Mouse (Mus musculus): ENCODE data around the gene Tmem234.
"Not testable (repeated sequence)": the region's sequence is repeated elsewhere in the genome, so short reads cannot be mapped to it uniquely, and the experiment has no call there.

Gene Tmem234

DNA sequence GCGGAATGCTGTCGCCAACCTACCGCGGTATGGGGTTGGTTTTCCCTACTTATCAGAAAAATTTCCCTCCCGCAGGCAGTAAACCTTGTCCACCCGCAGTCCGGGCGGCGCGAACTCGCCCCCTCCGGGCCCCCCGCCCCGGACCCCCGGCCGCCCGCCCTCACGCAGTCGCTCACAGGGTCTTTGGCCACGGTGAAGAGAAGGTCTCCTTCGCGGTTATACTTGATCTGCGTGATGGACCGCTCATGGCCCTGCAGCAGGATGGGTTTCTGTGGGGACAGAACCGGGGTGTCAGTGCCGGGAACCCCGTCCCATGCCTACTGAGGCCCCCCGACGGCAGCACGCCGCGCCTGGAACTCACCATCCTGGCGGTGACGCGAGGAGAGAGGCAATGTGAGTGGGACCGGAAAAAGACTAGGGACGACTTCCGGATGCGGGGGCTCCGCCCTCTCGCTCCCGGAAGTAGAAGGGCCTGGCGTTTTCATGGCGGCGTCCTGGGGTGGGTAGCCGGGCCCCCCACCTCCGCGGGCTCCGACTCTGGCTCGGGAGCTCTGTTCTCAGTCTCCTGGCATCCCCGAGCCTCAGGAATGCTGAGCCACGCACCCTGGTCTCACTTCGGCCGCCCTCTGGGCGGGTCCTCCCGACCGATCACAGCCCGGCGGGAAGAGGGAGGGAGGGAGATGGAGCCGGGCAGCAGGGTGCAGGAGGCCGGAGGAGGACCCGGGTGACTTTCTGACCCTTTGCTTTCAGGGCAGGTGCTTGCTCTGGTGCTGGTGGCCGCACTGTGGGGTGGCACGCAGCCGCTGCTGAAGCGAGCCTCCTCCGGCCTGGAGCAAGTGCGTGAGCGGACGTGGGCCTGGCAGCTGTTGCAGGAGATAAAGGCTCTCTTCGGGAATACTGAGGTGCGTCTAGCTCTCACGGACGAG, at the start of gene Tmem234, which contains the start of gene Eif3i:
TSS of gene Tmem234 (plus strand) at position 436 of the 926 bp plus-strand sequence.
TSS of gene Eif3i (minus strand) at position 416 of the 926 bp plus-strand sequence.
- peak; percentile 90 for DNase-seq (ENCODE audit: low spot score)

DNA sequence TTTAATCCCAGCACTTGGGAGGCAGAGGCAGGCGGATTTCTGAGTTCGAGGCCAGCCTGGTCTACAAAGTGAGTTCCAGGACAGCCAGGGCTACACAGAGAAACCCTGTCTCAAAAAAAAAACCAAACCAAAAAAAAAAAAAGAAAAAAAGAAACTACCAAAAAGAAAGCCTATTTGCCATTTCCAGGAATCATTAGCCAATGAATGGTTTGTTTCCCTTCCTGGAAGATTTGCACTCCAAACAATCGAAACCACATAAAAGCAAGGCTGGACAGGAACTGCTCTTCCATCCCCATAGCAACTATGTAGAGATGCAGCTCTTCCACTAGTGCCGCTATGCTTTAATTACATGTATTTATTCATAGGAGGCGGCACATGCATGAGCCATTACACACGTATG, 46.0 kb upstream of the Tmem234 start:
- not testable (repeated sequence) for DNase-seq (ENCODE audit: low spot score)

DNA sequence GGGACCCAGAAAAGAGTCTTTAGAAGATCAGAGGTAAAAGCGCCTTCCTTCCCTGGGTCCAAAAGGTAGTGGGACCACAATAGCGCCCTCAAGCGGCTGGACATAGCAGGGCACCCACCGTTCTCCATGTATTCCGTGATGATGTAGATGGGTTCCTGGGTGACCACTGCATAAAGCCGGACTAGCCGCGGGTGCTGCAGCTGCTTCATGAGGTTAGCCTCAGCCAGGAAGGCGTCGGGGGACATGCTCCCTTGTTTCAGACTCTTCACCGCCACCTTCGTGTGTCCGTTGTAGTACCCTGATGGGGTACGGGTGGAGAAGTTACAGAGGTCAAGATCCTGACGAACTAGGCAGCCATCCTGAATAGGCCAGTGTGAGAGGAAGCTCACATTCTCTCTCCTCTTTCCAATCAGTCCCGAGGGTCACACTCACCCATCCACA, 45.0 kb upstream of the Tmem234 start:
- DNase-seq (ENCODE audit: low spot score): no peak

DNA sequence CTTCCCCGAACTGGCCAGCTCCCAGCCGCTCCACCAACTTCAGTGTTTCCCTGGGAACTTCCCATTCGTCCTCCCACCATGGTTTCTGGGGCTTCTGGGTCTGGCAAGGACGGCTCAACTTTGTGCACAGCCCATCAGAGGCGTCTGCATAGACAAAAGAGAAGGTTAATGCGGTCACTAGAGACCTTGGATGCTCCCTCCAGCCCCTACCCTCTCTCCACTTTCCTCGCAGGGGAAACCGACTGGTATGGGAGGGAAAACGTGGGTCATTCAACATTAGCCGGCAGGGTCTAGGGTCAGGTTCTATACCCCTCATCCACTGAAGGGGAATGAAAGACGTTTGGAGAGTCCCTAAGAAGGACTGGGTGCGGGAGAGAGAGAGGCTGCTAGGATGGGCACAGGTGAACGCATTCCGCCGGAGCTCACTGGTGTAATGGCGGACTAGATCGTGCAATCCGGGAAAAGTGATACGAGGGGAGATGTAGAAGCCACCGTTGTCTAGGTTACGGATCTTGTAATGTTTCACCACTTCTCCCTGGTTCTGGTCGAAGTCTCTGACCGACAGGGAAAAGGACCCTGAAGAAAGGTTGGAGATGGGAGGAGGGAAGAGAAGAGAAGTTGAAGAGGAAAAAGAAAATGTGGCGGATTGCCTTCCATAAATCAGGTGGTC, 44.5 kb upstream of the Tmem234 start:
- no peak for DNase-seq (ENCODE audit: low spot score)

DNA sequence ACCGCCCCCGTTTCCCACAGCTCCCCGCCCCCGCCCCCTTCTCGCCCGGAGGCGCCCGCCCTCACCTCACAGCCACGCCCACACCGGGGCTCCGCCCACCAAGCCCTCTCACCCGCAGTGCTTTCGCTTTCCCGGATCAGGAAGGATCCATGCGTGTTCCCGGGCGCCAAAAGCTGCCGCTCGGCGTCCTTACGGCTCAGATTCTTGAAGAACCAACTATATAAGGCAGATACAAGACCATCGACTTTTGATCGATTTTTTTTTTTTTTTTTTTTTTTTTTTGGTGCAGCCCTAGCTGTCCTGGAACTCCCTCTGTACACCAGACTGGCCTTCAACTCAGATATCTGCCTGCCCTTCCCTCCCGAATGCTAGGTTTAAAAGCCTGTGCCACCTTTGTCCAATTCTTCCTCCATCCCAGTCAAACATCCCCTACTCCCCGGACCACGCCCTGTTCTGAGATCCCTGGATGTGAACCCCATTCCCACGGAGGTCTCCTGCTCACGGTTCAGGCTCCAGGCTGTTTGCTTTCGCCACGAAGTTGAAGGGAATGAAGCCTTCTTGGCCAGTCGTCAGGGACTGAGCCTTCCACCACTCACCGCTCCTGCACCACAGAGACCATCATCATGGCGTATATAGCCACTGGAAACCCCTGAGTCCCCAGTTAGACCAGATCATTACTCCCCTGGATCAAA, 43.8 kb upstream of the Tmem234 start:
- DNase-seq (ENCODE audit: low spot score): peak; percentile 70

DNA sequence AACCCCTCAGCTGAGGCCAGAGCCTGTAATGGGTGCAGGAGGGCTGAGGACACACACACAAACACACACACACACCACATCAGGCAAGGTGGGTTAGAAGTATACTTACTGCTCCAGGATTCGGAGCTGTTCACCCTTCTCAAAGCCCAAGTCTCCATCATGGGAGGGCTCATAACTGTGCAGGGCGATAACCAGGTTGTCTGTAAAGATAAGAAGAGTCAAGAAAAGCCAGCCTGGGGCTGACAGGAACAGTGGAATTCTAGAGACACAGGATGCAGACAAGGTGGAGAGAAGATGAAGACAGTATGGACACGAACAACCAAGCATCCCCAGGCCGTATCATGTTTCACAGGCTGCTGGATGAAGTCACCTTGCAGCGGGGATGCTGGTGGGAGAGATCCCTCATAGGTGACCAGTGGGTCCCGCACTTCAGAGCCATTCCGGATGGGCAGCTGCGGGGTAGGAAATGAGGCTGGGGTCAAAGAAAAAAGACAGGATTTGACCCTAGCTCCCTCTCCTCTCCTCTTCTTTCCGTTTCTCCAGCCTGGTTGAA, 43.1 kb upstream of the Tmem234 start:
- no peak for DNase-seq (ENCODE audit: low spot score)

DNA sequence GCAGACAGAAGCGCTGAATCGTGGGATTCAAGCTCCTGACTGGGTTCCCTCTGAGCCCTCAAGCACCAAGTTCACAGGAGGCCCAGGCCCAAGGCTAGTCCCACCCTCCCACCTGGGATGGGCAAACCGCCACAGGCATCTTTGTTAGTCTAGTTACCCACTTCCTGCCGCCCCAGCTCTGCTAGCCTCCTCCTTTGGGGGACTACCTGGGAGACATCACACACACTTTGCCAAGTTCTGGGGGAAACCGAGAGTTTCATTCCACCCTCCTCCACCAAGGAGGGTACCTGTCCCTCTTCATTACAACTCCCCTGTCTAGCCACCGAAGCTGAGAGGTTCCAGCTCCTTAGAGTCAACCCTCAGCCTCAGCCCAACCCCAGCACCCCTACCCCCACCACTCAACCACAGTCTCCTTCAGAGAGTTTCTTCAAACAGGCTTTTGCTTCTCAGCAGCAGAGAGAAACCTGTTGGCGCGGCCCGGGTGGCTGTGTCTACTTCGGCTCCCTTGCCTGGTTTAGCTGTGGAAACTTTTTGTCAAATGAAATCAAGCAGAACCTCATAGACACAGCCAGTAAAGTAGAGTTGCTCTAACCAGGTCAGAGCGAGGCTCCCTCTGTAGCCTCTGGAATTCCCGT, 42.0 kb upstream of the Tmem234 start:
- DNase-seq (ENCODE audit: low spot score): peak; percentile 91

DNA sequence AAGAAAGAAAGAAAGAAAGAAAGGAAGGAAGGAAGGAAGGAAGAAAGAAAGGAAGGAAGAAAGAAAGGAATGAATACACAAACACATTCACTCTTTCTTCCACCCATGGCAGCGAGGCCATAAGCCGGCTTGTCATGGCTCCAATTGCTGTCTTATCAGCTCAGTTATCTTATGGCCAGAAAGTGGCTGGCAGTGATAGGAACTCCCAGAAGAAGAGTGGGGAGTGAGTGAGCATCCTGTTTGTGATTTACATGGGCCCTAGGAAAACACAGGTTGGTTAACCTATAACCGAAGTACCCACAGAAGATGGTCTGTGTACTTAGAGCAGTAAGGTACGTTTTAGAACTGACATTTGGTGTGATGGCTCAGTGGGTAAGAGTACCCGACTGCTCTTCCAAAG, 39.3 kb upstream of the Tmem234 start:
- peak; percentile 29 for DNase-seq (ENCODE audit: low spot score)

DNA sequence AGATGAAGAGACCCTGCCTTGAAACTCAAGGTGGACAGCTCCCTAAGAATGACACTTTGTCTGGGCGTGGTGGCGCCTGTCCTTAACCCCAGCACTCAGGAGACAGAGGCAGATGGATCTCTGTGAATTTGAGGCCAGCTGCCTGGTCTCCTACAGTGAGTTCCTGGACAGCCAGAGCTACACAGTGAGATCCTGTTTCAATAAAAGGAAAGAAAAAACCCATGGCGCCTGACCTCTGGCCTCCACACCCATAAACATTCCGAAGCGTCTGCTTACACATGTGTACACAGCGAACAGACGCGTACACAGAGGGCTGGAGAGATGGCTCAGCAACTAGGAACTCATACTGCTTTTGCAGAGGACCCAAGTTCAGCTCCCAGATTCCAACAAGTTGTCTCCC, 36.8 kb upstream of the Tmem234 start:
- DNase-seq (ENCODE audit: low spot score): no peak

DNA sequence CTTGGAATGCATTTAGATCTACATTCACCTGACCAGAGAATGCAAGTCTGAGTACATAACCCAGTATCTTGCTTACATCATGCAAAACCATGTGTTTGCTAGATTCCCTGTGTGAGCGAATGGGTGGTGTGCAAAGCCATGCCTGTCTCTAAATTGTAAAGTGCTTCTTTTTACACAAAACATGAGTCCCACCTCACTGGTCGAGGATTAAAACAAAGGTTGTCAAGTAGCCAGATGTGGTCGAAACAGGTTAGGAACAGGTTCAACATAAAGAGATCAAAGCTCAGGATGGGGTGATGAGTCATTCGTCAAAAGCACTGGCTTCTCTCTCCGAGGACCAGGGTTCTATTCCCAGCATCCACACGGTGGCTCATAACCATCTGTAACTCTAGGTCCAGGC, 35.3 kb upstream of the Tmem234 start:
- peak; percentile 62 for DNase-seq (ENCODE audit: low spot score)

DNA sequence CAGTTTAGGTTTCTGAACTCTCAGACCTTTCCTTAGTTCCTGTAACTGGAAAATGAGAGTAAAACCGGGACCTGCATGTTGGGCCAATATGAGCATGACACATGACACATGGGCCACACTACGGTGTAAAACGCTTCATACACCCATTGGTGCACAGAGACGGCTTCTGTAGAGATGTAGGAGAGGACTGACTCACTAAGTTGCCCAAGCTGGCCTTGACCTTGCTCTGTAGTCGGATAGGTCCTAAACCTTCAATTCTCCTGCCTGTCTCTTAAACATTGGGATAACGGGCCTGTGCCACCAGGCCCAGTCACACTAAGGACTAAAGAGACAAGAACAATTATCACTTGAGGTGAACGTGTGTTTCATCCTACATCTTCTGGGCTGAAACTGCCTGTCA, 32.1 kb upstream of the Tmem234 start:
- DNase-seq (ENCODE audit: low spot score): no peak

DNA sequence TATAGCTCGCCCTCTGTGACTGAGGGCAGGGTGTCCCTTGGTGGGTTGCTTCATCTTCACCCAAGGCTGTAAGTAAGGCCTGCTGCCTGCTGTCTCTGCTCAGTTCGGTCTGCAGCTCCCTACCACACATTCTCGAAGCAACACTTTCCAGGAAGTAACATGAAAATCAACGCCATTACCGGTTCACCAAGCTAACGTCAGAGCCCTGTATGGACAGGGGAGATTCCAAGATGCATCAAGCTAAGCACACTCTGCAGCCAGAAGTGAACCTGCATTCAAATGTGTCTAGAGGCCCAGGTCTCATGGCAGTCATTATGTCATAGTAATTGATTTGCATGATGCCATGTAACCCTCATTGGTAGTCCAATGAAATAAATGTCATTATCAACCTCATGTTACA, 30.4 kb upstream of the Tmem234 start:
- peak; percentile 81 for DNase-seq (ENCODE audit: low spot score)

DNA sequence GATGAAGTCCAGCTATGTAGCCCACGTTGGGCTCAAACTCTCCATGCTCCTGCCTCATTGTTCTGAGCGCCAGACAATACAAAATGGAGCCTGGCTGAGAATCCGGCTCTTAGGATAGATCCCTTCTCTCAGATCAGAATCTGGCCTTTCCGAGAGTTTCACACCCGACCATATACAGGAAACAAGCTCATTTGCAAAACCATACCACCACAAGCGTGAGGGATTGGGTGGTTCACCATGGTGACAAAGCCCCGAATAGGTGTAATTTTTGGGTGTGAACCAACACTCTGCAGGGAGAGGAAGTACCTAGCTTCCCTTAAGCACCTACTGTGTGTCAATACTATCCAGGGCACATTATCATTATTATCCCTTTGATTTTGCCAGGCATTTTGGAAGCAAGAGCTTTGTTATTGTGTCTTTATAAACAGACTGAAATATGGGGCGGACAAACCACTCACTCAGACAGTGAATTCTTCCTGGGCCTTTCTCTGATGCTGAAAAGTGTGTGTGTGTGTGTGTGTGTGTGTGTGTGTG, 28.9 kb upstream of the Tmem234 start:
- peak; percentile 63 for DNase-seq (ENCODE audit: low spot score)

DNA sequence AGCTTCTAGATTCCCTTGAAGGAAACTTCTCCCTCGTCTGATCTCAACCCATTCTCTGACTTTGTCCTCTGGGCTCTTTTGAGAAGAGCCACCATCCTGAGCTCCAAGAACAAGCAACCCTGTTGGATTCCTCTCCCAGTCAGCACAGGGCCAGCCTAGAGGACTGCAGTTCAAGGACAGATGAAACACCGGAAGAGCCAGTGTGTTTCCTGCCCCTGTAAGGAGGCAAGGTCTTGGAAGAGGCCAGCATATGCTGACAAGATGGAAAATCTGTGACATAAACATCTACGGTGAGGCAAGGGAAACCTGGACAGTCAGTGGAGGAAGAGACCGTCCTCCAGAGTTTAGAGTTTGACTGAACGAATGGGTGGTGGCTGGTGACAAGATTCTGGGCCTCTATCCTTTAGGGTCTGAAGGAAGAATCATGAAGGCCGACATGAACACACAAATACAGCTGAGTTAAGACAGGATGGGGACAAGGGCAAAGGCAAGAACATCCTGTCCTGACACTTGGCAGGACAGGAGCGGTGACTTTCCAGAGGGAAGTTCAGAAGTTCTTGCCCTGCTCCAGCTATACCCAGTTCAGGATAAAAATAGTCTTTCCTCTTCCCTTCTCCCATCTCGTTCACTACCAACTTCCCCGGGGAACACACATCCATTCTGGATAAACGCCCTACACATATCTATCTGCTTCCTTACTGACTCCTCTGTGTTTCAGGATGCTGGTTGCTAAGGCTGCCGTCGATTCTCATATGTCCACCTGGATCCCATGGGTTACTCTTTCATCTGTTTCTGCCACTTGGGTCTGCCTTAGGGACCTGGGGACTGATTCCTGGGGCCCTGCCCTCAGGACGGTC, 28.0 kb upstream of the Tmem234 start:
- no peak for DNase-seq (ENCODE audit: low spot score)

DNA sequence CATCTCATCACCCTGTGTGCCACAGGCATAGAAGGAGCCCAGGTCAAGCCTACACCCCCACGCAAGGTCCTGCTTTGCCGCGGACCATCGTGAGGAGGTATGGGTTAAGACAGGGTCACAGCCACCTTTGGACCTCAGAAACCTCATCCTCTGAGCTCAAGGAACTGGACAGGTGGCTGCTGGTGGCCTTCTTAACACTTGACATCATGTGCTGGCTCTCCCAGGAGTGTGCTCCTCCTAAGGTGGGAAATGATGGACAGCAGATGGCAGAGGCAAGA, 27.4 kb upstream of the Tmem234 start:
- DNase-seq (ENCODE audit: low spot score): no peak

DNA sequence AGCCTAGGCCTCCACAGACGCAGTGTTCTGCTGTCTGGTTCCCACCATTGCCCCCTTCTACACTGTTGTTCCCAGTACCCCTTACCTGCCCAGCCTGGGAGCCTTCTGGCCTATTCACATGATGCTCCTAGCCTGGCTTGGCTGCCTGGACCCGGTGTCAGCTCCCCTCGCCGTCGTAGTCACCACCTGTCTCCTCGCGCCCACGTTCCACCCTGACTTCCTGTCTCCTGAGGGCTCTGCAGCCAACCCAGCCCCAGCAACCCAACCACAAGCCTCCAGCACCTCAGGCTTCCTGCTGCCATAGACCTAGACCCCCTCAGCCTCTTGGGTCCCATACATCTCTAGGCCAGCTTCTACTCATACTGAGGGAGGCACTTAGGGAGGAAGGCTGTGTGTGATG, 27.0 kb upstream of the Tmem234 start, which contains the start of gene Lck:
TSS of gene Lck (minus strand) at position 212 of the 400 bp plus-strand sequence.
- peak; percentile 86 for DNase-seq (ENCODE audit: low spot score)

DNA sequence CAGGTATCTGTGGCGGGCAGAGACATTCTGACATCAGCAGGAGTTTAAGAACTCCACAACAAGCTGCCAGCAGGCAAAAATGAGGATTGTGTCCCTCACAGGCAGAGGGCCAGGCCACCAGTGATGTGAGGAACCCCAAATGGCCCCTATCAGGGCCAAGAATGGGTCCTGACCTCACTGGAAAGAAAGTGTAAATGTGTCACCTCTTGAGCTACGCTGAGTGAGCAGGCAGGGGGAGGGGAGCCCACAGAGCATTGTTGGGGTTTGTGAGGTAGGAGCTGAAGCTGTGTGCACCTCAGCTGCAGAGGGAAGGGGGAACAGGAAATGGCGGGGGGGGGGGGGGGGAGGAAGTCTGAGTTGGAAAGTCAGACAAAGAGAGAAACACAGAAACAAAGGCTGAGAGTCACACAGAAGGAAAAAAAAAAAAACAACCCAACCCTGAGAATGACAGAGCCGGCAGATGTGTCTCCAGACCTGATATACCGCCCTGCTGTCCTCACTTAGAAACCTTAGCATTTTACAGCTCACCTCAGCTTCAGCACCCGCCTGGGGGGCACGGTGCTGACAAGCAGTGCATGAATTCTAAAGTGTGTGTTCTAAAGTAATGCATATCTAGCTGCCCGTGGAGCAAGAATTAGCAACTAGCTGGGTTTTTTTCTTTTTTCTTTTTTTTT, 25.2 kb upstream of the Tmem234 start:
- peak; percentile 93 for DNase-seq (ENCODE audit: low spot score)

DNA sequence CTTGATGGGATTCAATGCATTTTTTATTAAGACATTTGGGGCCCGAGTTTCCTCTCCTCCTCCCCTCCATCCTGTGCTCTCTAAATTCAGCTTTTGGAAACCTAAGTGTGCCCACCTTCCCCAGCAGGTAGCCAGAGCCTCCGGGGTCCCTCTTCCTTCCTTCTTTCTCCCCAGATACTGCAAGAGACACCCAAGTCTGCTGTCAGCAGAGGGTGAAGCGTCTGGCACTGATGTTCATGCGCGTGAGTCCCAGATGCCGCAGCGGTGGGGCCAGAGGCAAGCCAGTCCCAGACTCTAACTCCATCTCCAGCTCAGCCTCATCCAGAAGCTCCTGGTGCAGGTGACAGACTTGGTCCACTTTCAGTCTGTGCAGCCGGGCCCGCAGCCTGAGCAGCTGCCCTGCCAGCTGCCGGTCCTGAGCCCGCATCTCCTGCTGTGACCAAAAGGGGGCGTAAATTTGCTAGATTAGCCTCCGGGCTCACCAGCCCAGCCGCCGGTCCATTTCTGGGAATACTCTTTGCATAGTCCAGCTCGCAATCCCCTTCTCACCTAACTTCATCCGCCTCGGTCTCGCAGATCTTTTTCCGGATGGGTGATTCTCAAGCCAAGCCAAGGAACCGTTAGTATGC, 23.5 kb upstream of the Tmem234 start:
- peak; percentile 59 for DNase-seq (ENCODE audit: low spot score)

DNA sequence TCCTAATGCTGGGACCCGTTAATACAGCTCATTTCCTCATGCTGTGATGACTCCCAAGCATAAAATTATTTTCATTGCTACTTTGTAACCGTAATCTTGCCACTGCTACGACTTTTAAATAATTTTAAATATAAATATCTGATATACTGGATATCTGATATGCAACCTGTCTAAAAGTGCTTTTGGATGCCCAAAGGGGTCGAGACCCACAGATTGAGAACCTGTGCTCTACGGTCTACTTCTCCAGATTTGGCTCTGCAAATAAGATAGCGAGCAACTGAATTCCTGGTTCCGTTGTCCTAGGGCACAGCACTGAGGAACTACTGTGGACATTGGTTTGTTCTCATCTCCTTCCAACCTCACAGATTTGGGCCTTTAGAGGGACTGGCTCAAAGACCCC, 22.8 kb upstream of the Tmem234 start:
- no peak for DNase-seq (ENCODE audit: low spot score)

DNA sequence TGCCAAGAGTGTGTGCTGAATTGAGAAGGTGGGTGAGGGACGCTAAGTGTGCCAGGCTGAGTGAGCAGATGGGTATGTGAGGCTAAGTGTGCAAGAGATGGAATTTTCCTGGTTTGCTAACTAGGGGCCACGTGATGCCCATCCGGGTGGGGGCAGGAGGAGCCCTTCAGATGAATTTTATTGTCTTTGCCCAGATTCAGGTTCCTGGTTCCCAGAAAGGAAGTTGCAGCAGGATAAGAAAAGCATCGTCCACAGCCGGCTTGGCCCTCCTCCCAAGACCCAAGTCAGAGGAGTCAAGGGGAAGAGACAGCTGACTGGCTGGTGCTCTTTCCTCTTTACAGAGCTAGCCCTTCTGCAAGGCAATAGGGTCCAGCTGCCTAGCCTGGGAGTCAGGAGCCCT, 22.0 kb upstream of the Tmem234 start, which contains the start of gene Fam167b:
TSS of gene Fam167b (minus strand) at position 84 of the 400 bp plus-strand sequence.
- DNase-seq (ENCODE audit: low spot score): no peak

All from T-cell, adult 2 months (primary cell).